Mouse (Mus musculus): Measurements from ENCODE around the gene Med29. TPM values are rescaled to one million over a fixed set of nuclear protein-coding genes. Genes with fewer than 3 reads are reported as not detected.

Med29 gene
- total and polyA plus RNA-seq, 3 experiments: 31.1 to 39.6 TPM; not detected in 1

- no peak for TF ChIP-seq ZC3H11A (IDR thresholded peaks at IDR 0.05; ENCODE audit: low read depth, low read length)
- TF ChIP-seq TCF12 (IDR thresholded peaks at IDR 0.05; ENCODE audit: low read depth, low read length): no peak
- TF ChIP-seq TAL1 (IDR thresholded peaks at IDR 0.05; ENCODE audit: low read length): no peak
- TF ChIP-seq ETS1 (IDR thresholded peaks at IDR 0.05; ENCODE audit: low read depth, low read length): peak; percentile 75
- TF ChIP-seq ELF1 (IDR thresholded peaks at IDR 0.05; ENCODE audit: low read depth, low read length): peak; percentile 70; the same call in 1 of the 2 replicates
- peak; percentile 68; the same call in 1 of the 2 replicates for TF ChIP-seq CHD1 (IDR thresholded peaks at IDR 0.05; ENCODE audit: low read depth, low read length)
- TF ChIP-seq NRF1 (IDR thresholded peaks at IDR 0.05; ENCODE audit: insufficient read depth, low read depth, low read length, poor library complexity, severe bottlenecking): no peak
- peak; percentile 49; the same call in 1 of the 2 replicates for TF ChIP-seq HCFC1 (IDR thresholded peaks at IDR 0.05; ENCODE audit: low read depth, low read length)
- peak; percentile 93 for TF ChIP-seq MEF2A (IDR thresholded peaks at IDR 0.05; ENCODE audit: extremely low read depth, insufficient replicate concordance, low read depth, low read length, poor library complexity, severe bottlenecking)
- TF ChIP-seq EP300 (IDR thresholded peaks at IDR 0.05; ENCODE audit: low read depth in 1 of 2, low read length in 2 of 2): peak in 1 of 2 experiments; percentile 53; a peak in 2 of 4 replicates
- TF ChIP-seq SMC3 (IDR thresholded peaks at IDR 0.05; ENCODE audit: low read depth, low read length): no peak
- no peak for TF ChIP-seq JUND (IDR thresholded peaks at IDR 0.05; ENCODE audit: low read depth, low read length)
- TF ChIP-seq KAT2A (conservative IDR thresholded peaks at IDR 0.05; ENCODE audit: low read depth, low read length): no peak; the same call in 1 of the 2 replicates
- TF ChIP-seq GABPA (IDR thresholded peaks at IDR 0.05; ENCODE audit: low read depth, low read length): no peak
- TF ChIP-seq MAX (IDR thresholded peaks at IDR 0.05; ENCODE audit: low read length): peak; percentile 44
- peak; percentile 78 for TF ChIP-seq SIN3A (IDR thresholded peaks at IDR 0.05; ENCODE audit: low read length)
- TF ChIP-seq USF1 (IDR thresholded peaks at IDR 0.05; ENCODE audit: low read depth, low read length): peak; percentile 7; the same call in 1 of the 2 replicates
- peak; percentile 76; the same call in 1 of the 2 replicates for TF ChIP-seq MXI1 (IDR thresholded peaks at IDR 0.05; ENCODE audit: low read depth, low read length)
- TF ChIP-seq POLR2AphosphoS2 (IDR thresholded peaks at IDR 0.05; ENCODE audit: low read length): no peak
- no peak for TF ChIP-seq ZKSCAN1 (IDR thresholded peaks at IDR 0.05; ENCODE audit: low read depth, low read length)
- TF ChIP-seq NELFE (IDR thresholded peaks at IDR 0.05; ENCODE audit: low read depth, low read length): peak; percentile 42
Measured at GRCm38 (mm10) chr7:28381938-28382337, 10.6 kb downstream of the Med29 start (continued).

GRCm38 (mm10) chr7:28381017-28381790 is 11.3 kb downstream of the Med29 start:
- peak overlapping the region; percentile 95 for H3K27ac ChIP-seq (ENCODE audit: control insufficient read depth, low read depth, low read length)
- peaks cover 3% of the 10 kb centered on the region for H3K79me2 ChIP-seq (ENCODE audit: control insufficient read depth, insufficient read depth, low read length, poor library complexity)
- peak overlapping the region; percentile 74 for H3K9ac ChIP-seq (ENCODE audit: control insufficient read depth, low read depth, low read length, poor library complexity, severe bottlenecking)
- peaks cover 6 to 29% of the 10 kb centered on the region in 2 experiments for H3K4me1 ChIP-seq (ENCODE audit: control insufficient read depth in 1 of 2, insufficient read depth in 2 of 2, low read length in 2 of 2)
- peak overlapping the region; percentile 57 to 85 for H3K4me3 ChIP-seq (ENCODE audit: control insufficient read depth in 1 of 2, insufficient read depth in 1 of 2, low read depth in 2 of 2, low read length in 2 of 2)
- H3K36me3 ChIP-seq (ENCODE audit: control insufficient read depth in 1 of 2, insufficient read depth in 2 of 2, low read length in 2 of 2): peaks cover 0 to 17% of the 10 kb centered on the region in 2 experiments; a peak in 2 of 4 replicates
- H3K27me3 ChIP-seq (ENCODE audit: control insufficient read depth in 1 of 2, insufficient read depth in 2 of 2, low read length in 2 of 2): no peaks in the 10 kb centered on the region
- DNase-seq (ENCODE audit: low read depth, low spot score): peak; percentile 84
- no peaks in the 10 kb centered on the region for H3K9me3 ChIP-seq (replicated peaks; ENCODE audit: insufficient read depth, low read length)
- TF ChIP-seq POLR2AphosphoS5 (IDR thresholded peaks at IDR 0.05; ENCODE audit: borderline replicate concordance, low read depth, low read length) (no peak), NELFE (IDR thresholded peaks at IDR 0.05; ENCODE audit: low read depth, low read length) (no peak), CTCF (IDR thresholded peaks at IDR 0.05 in 2 of 3, conservative IDR thresholded peaks at IDR 0.05 in 1 of 3; ENCODE audit: control insufficient read depth in 1 of 3, insufficient read depth in 1 of 3, low read depth in 2 of 3, low read length in 3 of 3, poor library complexity in 1 of 3, severe bottlenecking in 1 of 3) (no peak), HCFC1 (IDR thresholded peaks at IDR 0.05; ENCODE audit: low read depth, low read length) (no peak), TAL1 (IDR thresholded peaks at IDR 0.05; ENCODE audit: low read length) (no peak), CHD2 (IDR thresholded peaks at IDR 0.05; ENCODE audit: low read length) (no peak), ZC3H11A (IDR thresholded peaks at IDR 0.05; ENCODE audit: low read depth, low read length) (no peak), MAZ (IDR thresholded peaks at IDR 0.05; ENCODE audit: low read depth, low read length) (peak; percentile 67), EP300 (IDR thresholded peaks at IDR 0.05; ENCODE audit: low read depth in 1 of 2, low read length in 2 of 2) (no peak; a peak in 1 of 4 replicates), GABPA (IDR thresholded peaks at IDR 0.05; ENCODE audit: low read depth, low read length) (no peak), ZNF384 (IDR thresholded peaks at IDR 0.05; ENCODE audit: low read depth, low read length) (peak; percentile 5; the same call in 1 of the 2 replicates), TBP (IDR thresholded peaks at IDR 0.05; ENCODE audit: low read depth, low read length) (no peak; the same call in 1 of the 2 replicates), POLR2A (IDR thresholded peaks at IDR 0.05; ENCODE audit: control insufficient read depth in 1 of 2, insufficient read depth in 1 of 2, low read depth in 1 of 2, low read length in 2 of 2, poor library complexity in 1 of 2) (peak in 1 of 2 experiments; percentile 26; a peak in 1 of 4 replicates), SIN3A (IDR thresholded peaks at IDR 0.05; ENCODE audit: low read length) (no peak; the same call in none of the 2 replicates), TCF12 (IDR thresholded peaks at IDR 0.05; ENCODE audit: low read depth, low read length) (no peak), ZKSCAN1 (IDR thresholded peaks at IDR 0.05; ENCODE audit: low read depth, low read length) (no peak), MEF2A (IDR thresholded peaks at IDR 0.05; ENCODE audit: extremely low read depth, insufficient replicate concordance, low read depth, low read length, poor library complexity, severe bottlenecking) (no peak), CHD1 (IDR thresholded peaks at IDR 0.05; ENCODE audit: low read depth, low read length) (no peak), POLR2AphosphoS2 (IDR thresholded peaks at IDR 0.05; ENCODE audit: low read length) (no peak; the same call in 1 of the 2 replicates), ETS1 (IDR thresholded peaks at IDR 0.05; ENCODE audit: low read depth, low read length) (peak; percentile 80), JUND (IDR thresholded peaks at IDR 0.05; ENCODE audit: low read depth, low read length) (no peak), MYC (IDR thresholded peaks at IDR 0.05; ENCODE audit: low read depth, low read length) (no peak)
